In the genomic region with DNA sequence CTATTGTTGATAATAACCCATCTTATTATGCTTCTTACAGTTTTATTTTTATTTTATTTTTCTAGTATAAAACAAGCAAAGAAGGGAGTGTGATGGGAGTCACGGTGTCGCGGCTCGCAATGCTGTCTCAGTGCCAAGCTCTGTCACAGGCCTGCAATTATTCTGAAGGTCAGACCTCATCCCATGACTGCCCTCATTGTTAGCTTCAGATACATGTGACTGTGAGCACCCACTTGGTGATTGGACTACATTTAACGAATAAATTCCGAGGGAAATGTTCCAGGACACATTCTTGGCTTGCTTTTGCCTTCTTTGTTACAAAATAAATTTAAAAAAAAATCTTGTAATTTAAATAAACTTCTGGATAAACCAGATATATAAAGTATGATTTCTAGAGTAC, we compare ENCODE assay signal across 13 mouse cellular contexts. TPM values are rescaled to one million over a fixed set of nuclear protein-coding genes. Genes with fewer than 3 reads are reported as not detected.
A peak's percentile ranks its signal among the peaks of the same experiment; 100 is the strongest.
DNase-seq lines count a peak whose midpoint lies in the region; ATAC-seq and TF ChIP-seq lines count a peak whose summit lies in the region.
"Had no signal": no experiment of that assay in that cellular context is flagged by ENCODE, and none has a peak within 500 bp of the region (broad histone marks: within the 10 kb centered on the region; RNA-seq: fewer than 3 reads in every experiment).

No protein-coding gene starts in this region.

- no peak overlapping the region for H3K4me2 ChIP-seq in forebrain, embryonic 15.5 days (replicated peaks)
- H3K4me2 ChIP-seq in forebrain, embryonic 11.5 days (ENCODE audit: low read depth, low read length, severe bottlenecking) = no peak overlapping the region
- H3K4me2 ChIP-seq in limb, embryonic 14.5 days (replicated peaks; ENCODE audit: low read depth, low read length, severe bottlenecking) = no peak overlapping the region
- H3K4me2 ChIP-seq: neural tube, embryonic 12.5 days had no signal

- H3K4me1 ChIP-seq in forebrain, embryonic 15.5 days = peaks cover 8% of the 10 kb centered on the region; the same call in 1 of the 2 replicates
- no peaks in the 10 kb centered on the region for H3K4me1 ChIP-seq in forebrain, embryonic 11.5 days (replicated peaks; ENCODE audit: control insufficient read depth, insufficient read depth, low read length)
- H3K4me1 ChIP-seq in limb, embryonic 14.5 days (ENCODE audit: control insufficient read depth, insufficient read depth, low read length) = peaks cover 18% of the 10 kb centered on the region
- H3K4me1 ChIP-seq: hindbrain, embryonic 10.5 days; neural tube, embryonic 12.5 days had no signal

- 42% methylated on average over 6 of the region's 6 CpGs for whole genome bisulfite sequencing in forebrain, embryonic 15.5 days
- WGBS in forebrain, embryonic 11.5 days = 93% methylated on average over 6 of the region's 6 CpGs
- 69% methylated on average over 6 of the region's 6 CpGs for WGBS in limb, embryonic 14.5 days

- no peak for TF ChIP-seq POLR2A in limb, embryonic 14.5 days (IDR thresholded peaks at IDR 0.05; ENCODE audit: borderline replicate concordance, extremely low read depth, insufficient read depth, insufficient read length)

- H3K9me3 ChIP-seq in forebrain, embryonic 15.5 days = no peaks in the 10 kb centered on the region
- H3K9me3 ChIP-seq in forebrain, embryonic 11.5 days (ENCODE audit: control insufficient read depth, low read length) = no peaks in the 10 kb centered on the region
- H3K9me3 ChIP-seq in limb, embryonic 14.5 days (ENCODE audit: control insufficient read depth, low read length) = no peaks in the 10 kb centered on the region
- H3K9me3 ChIP-seq: hindbrain, embryonic 10.5 days; neural tube, embryonic 12.5 days had no signal

- no peaks in the 10 kb centered on the region for H3K27me3 ChIP-seq in forebrain, embryonic 15.5 days
- H3K27me3 ChIP-seq in forebrain, embryonic 11.5 days (ENCODE audit: control insufficient read depth, insufficient read depth, low read length) = no peaks in the 10 kb centered on the region
- no peaks in the 10 kb centered on the region for H3K27me3 ChIP-seq in limb, embryonic 14.5 days (ENCODE audit: control insufficient read depth, insufficient read depth, low read length)
- H3K27me3 ChIP-seq: neural tube, embryonic 12.5 days had no signal

- ATAC-seq in forebrain, embryonic 15.5 days (replicated peaks) = no peak
- ATAC-seq in forebrain, embryonic 11.5 days (replicated peaks; ENCODE audit: low FRiP score) = no peak
- peak; percentile 60; the same call in 1 of the 2 replicates for ATAC-seq in limb, embryonic 14.5 days (ENCODE audit: low FRiP score, low read depth)

- peak overlapping the region; percentile 31; the same call in 1 of the 2 replicates for H3K27ac ChIP-seq in forebrain, embryonic 15.5 days (replicated peaks)
- no peak overlapping the region for H3K27ac ChIP-seq in forebrain, embryonic 11.5 days (ENCODE audit: low read depth, low read length)
- H3K27ac ChIP-seq in limb, embryonic 14.5 days (replicated peaks; ENCODE audit: low read depth, low read length) = peak overlapping the region; percentile 85
- H3K27ac ChIP-seq: hindbrain, embryonic 10.5 days; liver, embryonic 14.5 days; neural tube, embryonic 12.5 days had no signal

- no peak overlapping the region for H3K9ac ChIP-seq in forebrain, embryonic 15.5 days (replicated peaks)
- no peak overlapping the region for H3K9ac ChIP-seq in forebrain, embryonic 11.5 days (ENCODE audit: low read length)
- H3K9ac ChIP-seq in limb, embryonic 14.5 days (ENCODE audit: low read depth, low read length, severe bottlenecking) = no peak overlapping the region
- H3K9ac ChIP-seq: liver, embryonic 14.5 days; neural tube, embryonic 12.5 days had no signal

- H3K4me3 ChIP-seq in forebrain, embryonic 15.5 days = no peak overlapping the region
- H3K4me3 ChIP-seq in forebrain, embryonic 11.5 days (ENCODE audit: low read depth, low read length) = no peak overlapping the region
- no peak overlapping the region for H3K4me3 ChIP-seq in limb, embryonic 14.5 days (replicated peaks; ENCODE audit: low read length)
- H3K4me3 ChIP-seq: hindbrain, embryonic 10.5 days; neural tube, embryonic 12.5 days had no signal

- peaks cover 58% of the 10 kb centered on the region for H3K36me3 ChIP-seq in forebrain, embryonic 15.5 days
- no peaks in the 10 kb centered on the region; the same call in 1 of the 2 replicates for H3K36me3 ChIP-seq in forebrain, embryonic 11.5 days (ENCODE audit: control insufficient read depth, insufficient read depth, low read length)
- H3K36me3 ChIP-seq in limb, embryonic 14.5 days (ENCODE audit: control insufficient read depth, insufficient read depth, low read length) = peaks cover 49% of the 10 kb centered on the region

- DNase-seq in forebrain, embryonic 11.5 days (ENCODE audit: low spot score) = no peak
- peak; percentile 50 to 51 for DNase-seq in layer of hippocampus, adult 8-10 months (ENCODE audit: low spot score in 2 of 2)
- DNase-seq in layer of hippocampus, postnatal 36 days = no peak
- peak; percentile 73 for DNase-seq in adrenal gland, postnatal 14 days
- DNase-seq in limb, embryonic 14.5 days (ENCODE audit: low spot score) = peak; percentile 71
- DNase-seq in right cerebral cortex, postnatal 4 days = no peak
- DNase-seq in urinary bladder, postnatal 10 days (ENCODE audit: low spot score) = no peak
- DNase-seq: B cell, adult 2 months; embryo, embryonic 11 days had no signal

RNA-seq across cellular contexts. Expression of a gene that starts 59.8 kb away (rescaled TPM):
- polyA plus RNA-seq in forebrain, embryonic 15.5 days (2015; fragmentation: Nextera tagmentation; extraction: Ambion mirVana) = 19.9 and 20.5 TPM in 2 replicates
- polyA plus RNA-seq in forebrain, embryonic 11.5 days (2014; fragmentation: Nextera tagmentation; extraction: Ambion mirVana) = 43.3 and 45.5 TPM in 2 replicates
- 10 to 100 TPM; 24.1 to 28.2 (median 25.9) TPM for total RNA-seq in layer of hippocampus, adult 8-10 months (2022)
- 10 to 100 TPM; 17.4 to 22.9 TPM for total RNA-seq in layer of hippocampus, postnatal 36 days (2021)
- 54.4 and 57.4 TPM in 2 replicates for total RNA-seq in adrenal gland, postnatal 14 days (2021)
- polyA plus RNA-seq in limb, embryonic 14.5 days (2012; rRNA removed) = 44.2 and 49.4 TPM in 2 replicates
- 32.8 and 43.1 TPM in 2 replicates for polyA plus RNA-seq in limb, embryonic 14.5 days (2014; fragmentation: Nextera tagmentation; extraction: Ambion mirVana)

Comparison
In these comparisons a context has a peak if more than half of its experiments do, and no peak if none do; other contexts are left out.
1. DNase-seq: peak in layer of hippocampus, adult 8-10 months (2 of 2), adrenal gland, postnatal 14 days (single experiment) and limb, embryonic 14.5 days (single experiment); none in forebrain, embryonic 11.5 days (single experiment), layer of hippocampus, postnatal 36 days (0 of 2), right cerebral cortex, postnatal 4 days (single experiment) and urinary bladder, postnatal 10 days (single experiment).